Mouse (Mus musculus) forebrain, embryonic 10.5 days (tissue): ENCODE results near the gene Blnk. TPM values are rescaled to one million over a fixed set of nuclear protein-coding genes. Genes with fewer than 3 reads are reported as not detected.

Source experiments
- DNase-seq: peaks from one replicate; pipeline ENCODE4 v3.0.0-alpha.2; 2017; ENCODE audit warnings: low spot score; ENCODE audit errors: extremely low spot score
- H3K27ac ChIP-seq: fragments of 300-500 bp; sonication (generic); 2 replicates; pipeline ENCODE4 v1.5.1; 2016; ENCODE audit warnings: mild to moderate bottlenecking
- H3K27me3 ChIP-seq: fragments of 300-500 bp; sonication (generic); 2 replicates; pipeline ENCODE4 v1.6.1; 2016; ENCODE audit warnings: mild to moderate bottlenecking; ENCODE audit not compliant: poor library complexity, severe bottlenecking
- H3K36me3 ChIP-seq: fragments of 300-500 bp; sonication (generic); replicated peaks from 2 replicates; pipeline ENCODE4 v1.6.1; 2016; ENCODE audit warnings: mild to moderate bottlenecking, moderate library complexity
- H3K4me1 ChIP-seq: fragments of 300-500 bp; sonication (generic); 2 replicates; pipeline ENCODE4 v1.6.1; 2016
- H3K4me3 ChIP-seq: fragments of 300-500 bp; sonication (generic); 2 replicates; pipeline ENCODE4 v1.5.1; 2016; ENCODE audit warnings: mild to moderate bottlenecking, moderate library complexity
- H3K9me3 ChIP-seq: fragments of 300-500 bp; sonication (generic); 2 replicates; pipeline ENCODE4 v1.6.1; 2016; ENCODE audit warnings: mild to moderate bottlenecking, moderate library complexity
- WGBS: fragments of 180-500 bp; shearing (Covaris S2); methylation state at CpG from one replicate; pipeline ENCODE4 v1.1.7; 2016; 5-methylcytosine and 5-hydroxymethylcytosine counted together
- polyA plus RNA-seq: library from polyadenylated mRNA; unstranded; fragments of >200 nt; fragmentation: Nextera tagmentation; extraction: Ambion mirVana; gene quantifications from 2 replicates; pipeline ENCODE4 v1.2.1, GENCODE M21; 2016

The Blnk gene
- polyA plus RNA-seq, 1 experiment from 2014 or later, result 0.35 TPM

GRCm38 (mm10) chr19:40995449-40996401 lies 1.4 kb upstream of the Blnk start:
- no peak overlapping the region for H3K4me3 ChIP-seq
- no peak overlapping the region for H3K27ac ChIP-seq
- no peaks in the 10 kb centered on the region for H3K27me3 ChIP-seq
- 74% methylated on average over 21 of the region's 21 CpGs for WGBS
- DNase-seq, result no peak
- H3K36me3 ChIP-seq, result no peaks in the 10 kb centered on the region
- peaks cover 22% of the 10 kb centered on the region for H3K4me1 ChIP-seq
- H3K9me3 ChIP-seq, result no peaks in the 10 kb centered on the region

- Histone ChIP-seq H3K36me3 (no peaks in the 10 kb centered on the region), H3K9me3 (no peaks in the 10 kb centered on the region), H3K4me3 (no peak overlapping the region), H3K27me3 (no peaks in the 10 kb centered on the region), H3K4me1 (peaks cover 22% of the 10 kb centered on the region), H3K27ac (no peak overlapping the region)
- no peak for DNase-seq
- WGBS, result 72% methylated on average over 7 of the region's 7 CpGs
Measured at GRCm38 (mm10) chr19:40994911-40995310, 576 bp upstream of the Blnk start.

- 94% methylated on average over 5 of the region's 5 CpGs for WGBS
Measured at GRCm38 (mm10) chr19:40993356-40993755, 979 bp downstream of the Blnk start.

GRCm38 (mm10) chr19:40992517-40993044 lies 1.8 kb downstream of the Blnk start:
- no peak overlapping the region for H3K27ac ChIP-seq
- WGBS, result 79% methylated on average over 8 of the region's 8 CpGs
- H3K9me3 ChIP-seq, result no peaks in the 10 kb centered on the region
- no peak for DNase-seq
- no peaks in the 10 kb centered on the region for H3K27me3 ChIP-seq
- peaks cover 17% of the 10 kb centered on the region for H3K4me1 ChIP-seq
- H3K4me3 ChIP-seq, result no peak overlapping the region
- H3K36me3 ChIP-seq, result no peaks in the 10 kb centered on the region

More at GRCm38 (mm10) chr19:40993356-40993755, 979 bp downstream of the Blnk start:
- Histone ChIP-seq H3K9me3 (no peaks in the 10 kb centered on the region), H3K27ac (no peak overlapping the region), H3K4me1 (peaks cover 17% of the 10 kb centered on the region), H3K36me3 (no peaks in the 10 kb centered on the region), H3K27me3 (no peaks in the 10 kb centered on the region), H3K4me3 (no peak overlapping the region)
- DNase-seq, result no peak

GRCm38 (mm10) chr19:40992096-40992495 lies 2.2 kb downstream of the Blnk start:
- WGBS, result 89% methylated on average over 11 of the region's 11 CpGs

GRCm38 (mm10) chr19:40991626-40992025 lies 2.7 kb downstream of the Blnk start:
- Histone ChIP-seq H3K36me3 (no peaks in the 10 kb centered on the region), H3K4me3 (no peak overlapping the region), H3K27ac (no peak overlapping the region), H3K27me3 (no peaks in the 10 kb centered on the region), H3K9me3 (no peaks in the 10 kb centered on the region), H3K4me1 (peaks cover 17% of the 10 kb centered on the region)
- 84% methylated on average over 6 of the region's 7 CpGs for whole genome bisulfite sequencing
- DNase-seq, result no peak

More at GRCm38 (mm10) chr19:40992096-40992495, 2.2 kb downstream of the Blnk start:
- H3K27me3 ChIP-seq, result no peaks in the 10 kb centered on the region
- DNase-seq, result no peak
- no peak overlapping the region for H3K27ac ChIP-seq
- no peak overlapping the region for H3K4me3 ChIP-seq
- peaks cover 17% of the 10 kb centered on the region for H3K4me1 ChIP-seq
- no peaks in the 10 kb centered on the region for H3K36me3 ChIP-seq
- no peaks in the 10 kb centered on the region for H3K9me3 ChIP-seq

- H3K36me3 ChIP-seq, result no peaks in the 10 kb centered on the region
- no peak for DNase-seq
- no peak overlapping the region for H3K27ac ChIP-seq
- peaks cover 17% of the 10 kb centered on the region for H3K4me1 ChIP-seq
- no peak overlapping the region for H3K4me3 ChIP-seq
- H3K9me3 ChIP-seq, result no peaks in the 10 kb centered on the region
- 93% methylated on average over 17 of the region's 17 CpGs for WGBS
- H3K27me3 ChIP-seq, result no peaks in the 10 kb centered on the region
Measured at GRCm38 (mm10) chr19:40990781-40991343, 3.5 kb downstream of the Blnk start.

- H3K4me1 ChIP-seq, result peaks cover 9% of the 10 kb centered on the region
- 86% methylated on average over 9 of the region's 9 CpGs for WGBS
- no peak overlapping the region for H3K4me3 ChIP-seq
- no peaks in the 10 kb centered on the region for H3K36me3 ChIP-seq
- H3K9me3 ChIP-seq, result no peaks in the 10 kb centered on the region
- H3K27me3 ChIP-seq, result no peaks in the 10 kb centered on the region
- H3K27ac ChIP-seq, result no peak overlapping the region
- no peak for DNase-seq
Measured at GRCm38 (mm10) chr19:40989961-40990600, 4.3 kb downstream of the Blnk start.

- no peaks in the 10 kb centered on the region for H3K9me3 ChIP-seq
- no peak overlapping the region for H3K27ac ChIP-seq
- H3K4me3 ChIP-seq, result no peak overlapping the region
- no peaks in the 10 kb centered on the region for H3K36me3 ChIP-seq
- DNase-seq, result no peak
- H3K4me1 ChIP-seq, result peaks cover 1% of the 10 kb centered on the region
- WGBS, result 82% methylated on average over 5 of the region's 5 CpGs
- no peaks in the 10 kb centered on the region for H3K27me3 ChIP-seq
Measured at GRCm38 (mm10) chr19:40988856-40989255, 5.5 kb downstream of the Blnk start.

- H3K4me3 ChIP-seq, result no peak overlapping the region
- H3K27ac ChIP-seq, result no peak overlapping the region
- 94% methylated on average over 1 of the region's 1 CpGs for WGBS
- DNase-seq, result no peak
- no peaks in the 10 kb centered on the region for H3K4me1 ChIP-seq
- H3K27me3 ChIP-seq, result no peaks in the 10 kb centered on the region
- no peaks in the 10 kb centered on the region for H3K9me3 ChIP-seq
- no peaks in the 10 kb centered on the region for H3K36me3 ChIP-seq
Measured at GRCm38 (mm10) chr19:40984536-40984935, 9.8 kb downstream of the Blnk start.

- Histone ChIP-seq H3K4me1 (no peaks in the 10 kb centered on the region), H3K27ac (no peak overlapping the region), H3K4me3 (no peak overlapping the region), H3K36me3 (no peaks in the 10 kb centered on the region), H3K27me3 (no peaks in the 10 kb centered on the region), H3K9me3 (no peaks in the 10 kb centered on the region)
- WGBS, result 87% methylated on average over 5 of the region's 5 CpGs
- no peak for DNase-seq
Measured at GRCm38 (mm10) chr19:40980671-40981070, 13.7 kb downstream of the Blnk start.

GRCm38 (mm10) chr19:40978026-40978425 lies 16.3 kb downstream of the Blnk start:
- WGBS, result 39% methylated on average over 5 of the region's 5 CpGs
- DNase-seq, result no peak
- Histone ChIP-seq H3K27me3 (no peaks in the 10 kb centered on the region), H3K9me3 (no peaks in the 10 kb centered on the region), H3K4me1 (no peaks in the 10 kb centered on the region), H3K36me3 (no peaks in the 10 kb centered on the region), H3K27ac (no peak overlapping the region), H3K4me3 (no peak overlapping the region)
